Mouse (Mus musculus): ENCODE measurements around the gene Cript.

DNA sequence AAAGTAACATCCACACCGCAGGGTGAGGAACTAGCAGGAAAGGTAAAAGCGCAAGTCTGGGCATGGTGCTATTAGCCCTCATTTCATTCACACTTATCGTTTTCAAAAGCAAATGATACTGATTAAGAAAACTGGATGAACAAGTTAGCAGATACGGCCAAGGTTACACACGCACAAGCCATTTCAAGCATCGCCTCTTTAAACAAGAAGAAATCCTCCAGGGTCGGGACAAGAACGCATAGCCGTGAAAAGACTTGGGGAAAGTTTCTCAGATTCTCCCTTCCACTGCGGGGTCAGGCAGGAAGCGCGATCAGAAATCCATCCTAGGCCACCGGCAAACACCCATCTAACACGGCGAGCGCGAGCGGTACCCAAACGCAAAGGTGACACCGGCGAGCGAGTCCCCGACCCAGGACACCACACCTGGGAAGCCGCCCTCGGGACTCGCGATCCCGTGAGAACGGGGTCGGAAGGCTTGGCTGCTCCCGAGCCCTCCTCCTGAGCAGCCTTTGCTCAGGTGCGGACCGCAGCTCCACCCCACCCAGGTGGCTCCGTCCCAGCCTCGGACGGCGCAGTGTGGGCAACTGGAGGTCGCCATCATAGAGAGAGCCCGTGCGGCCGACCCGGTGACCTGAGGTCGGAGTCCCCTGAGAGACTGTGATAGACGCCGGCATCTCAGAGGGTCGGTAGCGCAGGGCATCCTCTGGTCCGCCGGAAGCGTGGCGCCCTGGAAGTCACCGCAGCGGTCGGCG is 683 bp upstream of the Cript start:
- TF ChIP-seq HCFC1 (IDR thresholded peaks at IDR 0.05; ENCODE audit: low read depth, low read length) (no peak), POLR2A (IDR thresholded peaks at IDR 0.05; ENCODE audit: control insufficient read depth in 1 of 2, insufficient read depth in 1 of 2, low read depth in 1 of 2, low read length in 2 of 2, poor library complexity in 1 of 2) (no peak; a peak in 1 of 4 replicates), CTCF (IDR thresholded peaks at IDR 0.05 in 2 of 3, conservative IDR thresholded peaks at IDR 0.05 in 1 of 3; ENCODE audit: control insufficient read depth in 1 of 3, insufficient read depth in 1 of 3, low read depth in 2 of 3, low read length in 3 of 3, poor library complexity in 1 of 3, severe bottlenecking in 1 of 3) (no peak), TCF12 (IDR thresholded peaks at IDR 0.05; ENCODE audit: low read depth, low read length) (no peak), POLR2AphosphoS2 (IDR thresholded peaks at IDR 0.05; ENCODE audit: low read length) (no peak)
